Mouse (Mus musculus) frontal cortex, postnatal 25 days (tissue): ENCODE data around the gene Olfr1295.

Experiments used
- DNase-seq, 2 experiments: peaks; one replicate each; pipeline ENCODE4 v3.0.0; 2022; ENCODE audit warnings: low spot score in 2 of 2

The Olfr1295 gene

DNA sequence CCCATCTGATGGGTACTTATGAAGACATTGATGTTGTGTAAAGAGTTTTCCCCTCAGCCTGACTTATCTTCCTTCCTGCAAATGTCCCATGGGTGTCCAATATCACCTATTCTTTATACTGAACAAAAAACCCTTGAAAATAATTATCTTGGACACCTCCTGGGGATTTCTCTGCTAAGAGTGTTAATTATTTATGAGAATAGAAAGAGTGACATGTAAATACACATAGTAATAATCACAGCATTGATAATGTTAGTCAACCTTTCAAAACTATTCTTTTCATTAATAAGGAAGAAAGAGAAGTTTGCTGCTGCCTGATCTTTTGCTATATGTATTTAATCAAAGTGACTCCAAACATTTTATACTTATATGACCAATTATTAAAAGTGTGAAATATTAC is at the start of gene Olfr1295:
TSS of gene Olfr1295 (minus strand) at position 101 of the 400 bp plus-strand sequence.
- DNase-seq: no peak

DNA sequence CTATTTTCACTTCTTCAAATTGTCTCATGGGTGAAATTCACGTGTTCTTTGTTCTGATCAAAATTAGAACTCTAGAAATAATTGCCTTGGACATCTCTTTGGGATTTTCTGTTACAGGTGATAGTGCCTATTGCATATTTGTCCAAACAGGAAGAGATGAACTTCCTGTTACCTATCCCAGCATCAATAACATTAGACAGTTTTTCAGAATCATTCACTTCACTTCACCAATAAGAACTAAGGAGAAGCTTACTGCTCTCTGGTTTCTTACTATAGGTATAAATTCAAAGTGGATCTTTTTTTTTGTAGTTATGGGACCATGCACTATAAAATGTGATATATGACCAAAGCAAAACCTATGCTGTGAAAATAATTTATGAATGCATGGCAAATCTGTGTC is 29.3 kb downstream of the Olfr1295 start, which contains the start of gene Olfr1294:
TSS of gene Olfr1294 (minus strand) at position 101 of the 400 bp plus-strand sequence.
- DNase-seq: no peak

DNA sequence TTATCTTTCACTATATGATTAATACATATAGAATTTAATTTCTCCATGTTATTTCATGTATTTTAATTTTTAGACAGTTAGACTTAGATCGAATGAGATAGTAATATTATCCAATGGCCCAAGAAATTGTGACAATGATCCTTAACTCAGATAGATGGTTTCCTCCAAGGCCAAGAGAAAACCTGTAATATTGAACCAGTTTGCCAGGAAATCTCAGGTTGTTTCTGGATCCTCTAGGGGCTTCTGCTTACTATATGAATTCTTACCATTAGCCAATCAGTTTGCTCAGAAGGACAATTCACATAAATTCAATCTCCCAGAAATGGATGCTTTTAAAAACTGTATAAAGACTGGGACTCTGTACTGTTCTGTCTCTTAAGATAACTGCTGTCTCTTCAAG is 44.6 kb downstream of the Olfr1295 start, which contains the start of gene Olfr1293-ps:
TSS of gene Olfr1293-ps (plus strand) at position 301 of the 400 bp plus-strand sequence.
- no peak for DNase-seq

DNA sequence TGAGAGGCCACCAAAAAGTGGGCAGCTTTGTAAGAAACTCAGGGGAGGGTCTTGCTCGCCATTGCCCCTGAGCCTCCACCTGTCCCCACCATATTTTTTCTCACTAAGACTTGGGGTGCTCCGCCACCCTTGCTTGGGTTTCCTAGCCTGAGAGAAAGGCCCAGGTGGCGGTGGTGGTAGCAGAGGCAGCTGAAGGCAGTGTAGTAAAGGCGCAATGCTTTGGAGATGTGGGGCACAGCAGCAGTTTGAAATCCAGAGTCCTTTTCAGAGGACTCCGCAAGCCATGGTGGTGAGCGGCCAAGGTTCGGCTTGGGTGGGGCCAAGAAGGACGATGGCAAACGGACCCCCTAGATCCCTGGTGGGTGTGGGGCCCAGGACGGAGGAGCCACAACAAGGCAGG is 52.0 kb downstream of the Olfr1295 start:
- no peak for DNase-seq
